Mouse (Mus musculus) layer of hippocampus, adult 9-10 months (tissue): ENCODE data around the gene Pik3r3.
"Not testable (repeated sequence)": the region's sequence is repeated elsewhere in the genome, so short reads cannot be mapped to it uniquely, and the experiment has no call there.

Experiments
- DNase-seq: peaks from one replicate; pipeline ENCODE4 v3.0.0; 2022; ENCODE audit warnings: low spot score

The Pik3r3 gene

DNA sequence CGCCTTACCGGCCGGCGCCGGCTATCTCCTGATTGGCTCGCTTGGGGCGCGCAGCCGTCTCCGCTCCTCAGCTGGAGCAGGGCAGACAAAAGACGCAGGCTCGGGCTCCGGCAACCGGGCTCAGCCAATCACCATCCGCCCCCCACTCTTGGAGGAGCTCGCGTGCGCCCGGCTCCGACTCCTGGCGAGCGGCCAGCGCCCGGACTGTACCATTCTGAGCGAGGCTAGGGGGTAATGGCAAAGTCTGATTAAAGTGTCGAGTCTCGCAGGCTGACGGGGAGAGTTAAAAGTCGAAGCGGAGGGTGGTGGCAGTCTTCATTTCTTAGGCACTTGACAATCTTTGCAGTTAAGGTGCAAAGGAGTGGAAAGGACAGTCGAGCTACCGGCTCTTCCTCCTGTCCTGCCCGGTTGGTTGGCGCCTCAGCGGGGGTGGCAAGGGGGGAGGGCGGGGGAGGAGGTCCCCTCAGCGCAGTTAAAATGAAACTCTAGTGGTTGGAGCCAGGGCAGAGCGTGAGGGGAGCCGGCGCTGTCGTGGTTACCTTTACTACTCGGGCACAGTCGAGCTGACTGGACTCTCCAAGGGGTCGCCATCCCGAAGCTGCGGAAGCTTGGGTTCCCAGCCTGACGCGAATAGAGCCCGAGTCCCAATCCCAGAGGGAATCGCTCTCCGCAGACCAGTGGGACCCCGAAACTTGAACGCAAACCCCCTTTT is at the start of gene Pik3r3:
TSS of gene Pik3r3 (plus strand) at position 479 of the 712 bp plus-strand sequence.
- peak; percentile 93 for DNase-seq

GRCm38 (mm10) chr4:116173072-116173471 is 48.3 kb upstream of the Pik3r3 start, which contains the start of the genes 1700042G07Rik and Gm49337:
1700042G07Rik (plus strand) TSS chr4:116173372.
Gm49337 (plus strand) TSS chr4:116173384.
- no peak for DNase-seq

DNA sequence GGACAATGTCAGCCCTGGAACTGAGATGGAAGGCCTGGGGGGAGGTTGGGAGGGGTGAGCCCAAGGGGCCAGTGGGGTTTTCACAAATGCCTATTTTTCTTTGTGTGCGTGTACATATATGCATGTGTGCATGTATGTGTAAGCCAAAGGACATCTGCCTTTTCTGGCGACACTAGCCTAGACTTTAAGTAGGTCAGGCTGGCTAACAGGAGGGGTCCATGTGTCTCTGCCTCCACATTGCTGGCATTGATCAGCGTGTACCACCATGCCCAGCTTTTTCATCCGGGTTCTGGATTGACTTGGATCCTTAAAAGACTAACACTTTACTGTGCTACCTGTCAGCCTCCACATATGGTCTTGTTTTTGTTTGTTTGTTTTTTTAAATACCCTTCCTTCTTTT is 47.7 kb upstream of the Pik3r3 start:
- DNase-seq, result no peak

DNA sequence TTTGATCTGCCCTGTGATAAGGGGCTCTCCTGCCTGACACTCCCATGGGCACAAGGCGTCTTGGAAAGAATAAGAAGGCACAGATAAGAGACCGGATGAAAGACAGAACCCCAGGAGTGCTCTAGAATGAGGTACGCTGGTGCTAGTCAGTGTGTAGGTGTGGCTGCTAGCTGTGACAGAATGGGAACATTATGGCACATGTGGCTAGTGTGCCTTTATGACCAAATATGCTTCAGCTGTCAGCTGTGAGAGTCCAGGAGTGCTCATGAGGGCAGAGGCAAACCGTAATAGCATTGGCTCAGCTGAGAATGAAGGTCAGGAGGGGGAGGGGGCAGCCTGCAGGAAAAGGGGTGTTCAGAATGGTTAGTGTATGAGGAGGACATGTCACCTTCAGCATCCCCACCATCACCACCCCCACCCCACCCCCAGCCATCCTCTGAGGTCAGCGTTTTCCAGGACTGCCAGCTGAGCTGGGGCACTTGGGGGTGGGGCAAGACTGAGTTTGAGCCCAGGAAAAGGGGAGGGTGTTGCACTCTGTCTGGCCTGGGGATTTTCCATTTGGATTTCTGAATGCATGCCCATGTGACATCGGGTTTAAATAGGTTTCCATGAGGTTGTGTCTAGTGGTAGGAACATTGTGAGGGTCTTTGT is 46.8 kb upstream of the Pik3r3 start:
- no peak for DNase-seq

GRCm38 (mm10) chr4:116175136-116175535 is 46.3 kb upstream of the Pik3r3 start:
- DNase-seq, result no peak

- no peak for DNase-seq
Measured at GRCm38 (mm10) chr4:116175711-116176542, 45.5 kb upstream of the Pik3r3 start.

DNA sequence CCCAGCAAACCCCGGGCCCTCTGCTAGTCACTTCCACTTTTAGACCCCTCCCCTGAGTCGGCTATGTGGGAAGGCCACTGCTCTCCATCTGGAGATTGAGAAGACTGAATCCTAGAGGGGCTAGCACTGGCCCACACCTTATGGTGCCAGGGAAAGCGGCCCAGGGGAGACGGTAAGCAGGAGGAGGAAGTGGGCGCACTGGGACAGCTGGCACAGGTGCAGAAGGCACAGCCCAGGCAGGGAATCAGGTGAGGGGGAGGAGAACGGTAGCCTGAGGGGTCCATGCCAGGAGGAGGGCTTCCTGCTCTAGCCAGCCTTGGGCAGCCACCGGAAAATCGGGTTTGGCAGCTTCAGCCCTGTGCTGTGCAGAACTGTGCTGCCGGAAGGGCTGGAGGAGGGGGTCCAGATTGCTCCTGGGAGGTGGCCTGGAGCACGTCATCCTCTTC is 44.9 kb upstream of the Pik3r3 start:
- DNase-seq, result no peak

DNA sequence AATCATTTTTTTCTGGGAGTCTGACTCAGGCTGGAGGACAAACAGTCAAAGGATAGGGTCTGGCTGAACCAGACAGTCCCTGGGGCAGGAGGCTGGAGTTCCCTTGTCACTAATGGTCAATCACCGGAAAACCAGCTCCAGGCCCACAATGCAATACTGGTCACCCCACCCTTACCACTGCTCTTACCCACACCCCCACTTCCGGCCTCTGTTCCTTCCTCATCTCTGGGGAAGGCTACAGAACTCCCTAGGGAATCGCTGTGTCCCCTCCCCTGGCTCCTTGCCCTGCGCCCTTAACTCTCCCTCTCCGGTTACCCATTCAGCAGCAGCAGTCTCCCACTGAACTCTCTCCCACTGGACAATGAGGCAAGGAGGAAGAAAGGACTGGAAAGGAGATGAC is 44.3 kb upstream of the Pik3r3 start:
- no peak for DNase-seq

DNA sequence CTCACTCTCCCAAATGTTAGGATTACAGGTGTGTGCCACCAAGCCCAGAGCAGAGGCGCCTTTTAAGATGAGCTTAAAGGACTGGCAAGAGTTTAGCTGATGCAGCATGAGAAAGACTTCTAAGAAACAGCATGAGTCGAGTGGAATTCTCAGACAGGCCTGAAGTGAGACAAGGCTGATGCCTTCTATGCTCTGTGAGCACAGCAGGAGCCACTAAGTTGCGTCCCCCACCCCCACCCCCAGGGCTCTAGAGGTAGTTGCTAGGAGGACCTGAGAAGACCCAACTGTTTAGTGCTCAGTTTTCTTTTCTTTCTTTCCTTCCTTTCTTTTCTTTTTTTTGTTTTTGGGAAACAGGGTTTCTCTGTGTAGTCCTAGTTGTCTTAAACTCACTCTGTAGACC is 39.3 kb upstream of the Pik3r3 start:
- no peak for DNase-seq

DNA sequence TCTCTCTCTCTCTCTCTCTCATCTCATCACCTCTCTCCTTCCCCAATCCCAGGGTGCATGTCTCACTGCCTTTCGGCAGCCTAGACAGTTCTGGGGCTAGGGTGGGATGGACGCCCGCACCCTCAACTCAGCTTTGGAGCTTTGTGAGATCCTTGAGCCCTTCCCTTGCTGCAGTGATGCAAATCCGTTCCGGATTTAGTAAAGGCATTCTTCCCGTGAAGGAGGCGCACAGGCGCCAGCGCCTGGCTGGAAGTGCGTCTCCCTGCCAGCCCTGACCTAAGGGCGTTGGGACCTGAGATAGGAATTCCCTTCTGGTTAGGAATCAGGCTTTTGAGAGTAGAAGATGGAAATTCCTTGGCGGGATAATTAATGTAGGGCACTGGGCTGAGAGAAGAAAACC is 38.7 kb upstream of the Pik3r3 start:
- no peak for DNase-seq

DNA sequence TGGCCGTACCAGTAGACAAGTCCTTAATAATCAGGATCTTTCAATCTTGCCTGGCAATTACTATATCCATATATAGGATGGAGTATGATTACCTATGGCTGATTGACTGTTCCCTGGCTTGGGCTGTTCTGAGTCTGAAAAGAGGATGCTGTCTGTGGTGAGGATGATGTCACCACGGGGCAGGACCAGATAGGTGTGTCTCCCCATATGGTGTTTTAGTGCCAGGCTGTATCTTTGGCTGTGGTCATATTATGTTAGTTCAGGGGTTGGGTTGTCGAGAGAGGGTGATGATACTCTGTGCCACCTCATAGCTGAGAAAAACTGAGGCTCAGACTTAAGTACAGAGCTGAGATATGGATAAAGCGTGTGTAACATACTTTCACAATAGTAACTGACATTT is 36.3 kb upstream of the Pik3r3 start:
- DNase-seq, result no peak

- DNase-seq, result no peak
Measured at GRCm38 (mm10) chr4:116192286-116192835, 29.1 kb upstream of the Pik3r3 start.

DNA sequence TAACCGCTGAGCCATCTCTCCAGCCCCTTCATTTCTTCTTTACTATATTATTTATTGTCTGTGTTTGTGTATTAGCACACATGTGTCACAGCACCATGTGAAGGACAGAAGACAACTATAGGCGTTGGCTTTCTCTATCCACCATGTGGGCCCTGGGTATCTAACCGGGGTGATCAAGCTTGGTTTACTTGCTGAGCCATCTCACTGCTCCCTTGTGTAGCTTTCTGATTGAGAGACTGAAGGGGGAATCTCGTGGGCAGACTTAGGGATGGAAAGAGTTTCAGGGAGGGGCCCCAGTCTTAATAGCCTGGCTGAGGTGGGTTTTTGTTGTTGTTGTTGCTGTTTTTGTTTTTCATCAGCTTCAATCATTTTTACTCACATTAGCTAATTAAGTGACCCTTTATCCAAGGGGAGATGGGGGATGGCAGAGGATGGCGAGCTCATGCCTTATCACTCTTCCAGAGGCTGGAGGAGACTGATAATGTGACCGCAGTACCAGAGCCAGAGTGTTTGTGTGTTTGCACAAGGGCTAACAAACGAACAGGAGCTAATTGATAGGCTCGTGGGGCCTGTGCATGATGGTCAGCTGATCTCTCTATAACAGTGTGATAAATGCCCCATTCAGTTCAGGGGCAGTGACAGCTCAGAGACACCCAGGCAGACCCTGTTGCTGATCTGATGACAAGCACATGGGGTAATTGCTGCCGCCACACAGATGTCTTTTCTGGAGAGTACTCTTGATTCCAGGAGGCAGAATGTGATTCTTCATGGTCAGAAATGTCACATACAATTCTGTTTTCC is 27.6 kb upstream of the Pik3r3 start:
- DNase-seq, result no peak

GRCm38 (mm10) chr4:116198422-116198821 is 23.0 kb upstream of the Pik3r3 start:
- DNase-seq, result no peak

DNA sequence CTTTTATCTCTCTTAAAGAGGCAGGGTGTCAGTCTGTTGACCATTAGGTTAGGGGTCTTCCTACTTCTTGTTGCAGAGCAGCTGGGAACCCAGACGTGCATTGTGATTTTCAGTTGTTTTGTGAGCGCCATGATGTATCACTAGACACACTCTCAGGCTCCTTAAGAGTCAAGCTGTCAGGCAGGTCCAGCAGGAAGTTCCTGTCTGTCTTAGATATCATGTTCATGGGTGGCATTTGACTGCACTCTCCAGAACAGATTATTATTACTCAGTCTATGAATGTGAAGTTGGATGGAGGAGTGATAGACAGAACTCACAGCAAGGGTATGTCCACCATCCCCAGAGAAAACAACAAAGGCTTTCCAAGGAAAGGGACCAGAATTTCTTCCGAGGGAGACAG is 17.0 kb upstream of the Pik3r3 start:
- no peak for DNase-seq

- no peak for DNase-seq
Measured at GRCm38 (mm10) chr4:116206531-116206930, 14.9 kb upstream of the Pik3r3 start.

- no peak for DNase-seq
Measured at GRCm38 (mm10) chr4:116208891-116209290, 12.5 kb upstream of the Pik3r3 start.

DNA sequence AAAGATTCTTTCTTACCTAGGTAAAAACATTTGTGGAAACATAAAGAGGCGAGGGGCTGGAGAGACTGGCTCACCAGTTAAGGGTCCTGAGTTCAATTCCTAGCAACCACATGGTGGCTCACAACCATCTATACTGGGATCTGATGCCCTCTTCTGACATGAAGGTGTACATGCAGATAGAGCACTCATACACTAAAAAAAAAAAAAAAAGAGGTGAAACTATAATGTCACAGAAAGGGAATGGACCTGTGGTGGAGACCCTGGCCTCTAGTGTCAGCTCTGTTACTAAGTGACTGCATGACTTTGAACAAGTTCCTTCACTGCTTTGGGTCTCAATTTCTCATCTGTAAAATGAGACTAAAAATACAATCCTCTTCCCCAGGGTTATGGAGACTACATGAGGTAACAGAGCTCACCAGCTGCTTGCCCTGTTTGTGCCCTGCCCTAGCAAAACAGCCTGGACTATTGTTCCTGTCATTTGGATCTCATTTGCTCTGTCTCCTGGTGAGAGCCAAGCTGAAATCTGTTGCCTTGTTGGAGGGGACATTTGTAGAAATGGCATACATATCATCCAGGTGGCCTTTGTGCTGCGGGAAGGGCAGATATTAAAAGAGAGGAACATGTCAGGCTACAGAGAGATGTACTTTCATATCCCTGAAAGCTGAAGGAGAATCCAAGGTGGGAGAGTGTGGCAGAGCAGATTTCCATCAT is 5.4 kb upstream of the Pik3r3 start:
- DNase-seq, result no peak

- no peak for DNase-seq
Measured at GRCm38 (mm10) chr4:116217046-116217445, 4.4 kb upstream of the Pik3r3 start.

DNA sequence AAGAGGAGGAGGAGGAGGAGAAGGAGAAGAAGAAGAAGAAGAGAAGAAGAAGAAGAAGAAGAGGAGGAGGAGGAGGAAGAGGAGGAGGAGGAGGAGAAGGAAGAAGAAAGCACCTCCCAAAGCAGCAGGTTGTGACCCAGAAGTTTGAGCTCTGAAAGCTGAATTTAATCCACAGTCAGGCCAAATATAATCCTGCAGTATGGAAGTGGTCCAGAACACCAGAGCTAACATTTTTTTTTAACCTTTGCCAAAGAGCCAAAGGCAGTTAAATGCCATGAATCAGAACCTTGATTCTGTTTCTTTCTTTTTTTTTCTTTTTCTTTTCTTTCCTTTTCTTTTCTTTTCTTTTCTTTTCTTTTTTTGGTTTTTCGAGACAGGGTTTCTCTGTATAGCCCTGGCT is 3.8 kb upstream of the Pik3r3 start:
- DNase-seq, result not testable (repeated sequence)

DNA sequence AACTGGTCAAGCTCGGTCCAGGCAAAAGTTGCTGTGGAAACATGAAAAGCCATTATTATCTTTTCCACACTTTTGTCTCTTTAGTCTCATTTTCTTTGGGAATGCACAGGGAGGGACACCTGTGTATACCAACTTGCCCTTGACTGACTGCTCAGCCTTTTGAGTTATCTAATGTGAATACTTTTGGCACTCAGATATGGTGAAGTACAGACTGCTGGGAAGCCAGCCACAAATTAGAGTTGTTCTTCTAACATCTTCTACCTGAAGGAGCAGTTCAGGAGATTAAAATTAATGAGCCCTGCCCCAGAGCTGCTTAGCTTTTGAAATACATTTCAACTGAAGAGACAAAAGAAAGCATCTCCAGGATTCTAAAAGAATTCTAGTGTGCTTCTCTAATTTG is 2.4 kb upstream of the Pik3r3 start:
- DNase-seq, result no peak
